Mouse (Mus musculus) olfactory bulb, adult 2 months (tissue): ENCODE data around the gene Sdha. TPM values are rescaled to one million over a fixed set of nuclear protein-coding genes. Genes with fewer than 3 reads are reported as not detected.

Source experiments
- H3K27ac ChIP-seq: fragments of 200-500 bp; 2 replicates; pipeline ENCODE4 v1.5.1; 2012; ENCODE audit warnings: low read depth, low read length; ENCODE audit not compliant: insufficient read depth
- H3K4me1 ChIP-seq: fragments of 200-500 bp; 2 replicates; pipeline ENCODE4 v1.6.1; 2012; ENCODE audit warnings: low read length; ENCODE audit not compliant: control insufficient read depth, insufficient read depth
- H3K4me3 ChIP-seq: fragments of 200-500 bp; 2 replicates; pipeline ENCODE4 v1.5.1; 2012; ENCODE audit warnings: mild to moderate bottlenecking, low read depth, low read length, moderate library complexity; ENCODE audit not compliant: insufficient read depth
- CTCF ChIP-seq: fragments of 200-500 bp; IDR thresholded peaks from 2 replicates; pipeline ENCODE4 v1.5.1; 2012; ENCODE audit warnings: low read depth, mild to moderate bottlenecking, low read length, moderate library complexity; ENCODE audit not compliant: insufficient read depth
- POLR2A ChIP-seq: fragments of 200-500 bp; IDR thresholded peaks from 2 replicates; pipeline ENCODE4 v1.6.1; 2012; ENCODE audit warnings: mild to moderate bottlenecking, low read depth, low read length, moderate library complexity; ENCODE audit not compliant: insufficient read depth
- WGBS: fragments of 180-500 bp; shearing (Covaris S2); methylation state at CpG from one replicate; pipeline ENCODE4 v1.1.7; 2018; 5-methylcytosine and 5-hydroxymethylcytosine counted together
- polyA plus RNA-seq: library from polyadenylated mRNA; stranded (reverse); fragments of >200 nt; gene quantifications from 2 replicates; pipeline ENCODE4 v1.2.4, GENCODE M21; 2012; ENCODE audit warnings: low replicate concordance; ENCODE audit not compliant: missing spikeins, insufficient read depth, insufficient read length

The Sdha gene
- polyA plus RNA-seq, 1 experiment, result 516 TPM

DNA sequence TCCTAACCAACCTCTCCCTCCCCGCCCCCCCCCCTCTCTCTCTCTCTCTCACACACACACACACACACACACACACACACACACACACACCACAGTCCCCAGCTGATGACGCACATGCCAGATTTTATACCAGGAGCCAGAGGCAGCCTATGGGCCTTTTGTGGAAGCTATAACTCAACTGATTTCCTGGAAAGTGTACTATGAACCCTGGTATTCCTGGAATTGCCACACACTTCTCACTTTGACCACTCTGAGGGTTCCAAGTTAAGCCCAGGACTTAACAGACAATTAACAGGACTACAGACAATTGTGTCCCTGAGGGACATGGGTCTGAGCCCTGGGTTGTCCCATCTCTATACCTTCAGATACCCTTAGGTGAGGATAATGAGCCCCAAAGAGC is 67.8 kb downstream of the Sdha start:
- no peak overlapping the region for H3K27ac ChIP-seq
- no peak overlapping the region for H3K4me3 ChIP-seq
- no peak for TF ChIP-seq POLR2A
- TF ChIP-seq CTCF, result no peak
- 95% methylated on average over 1 of the region's 2 CpGs for WGBS
- no peaks in the 10 kb centered on the region for H3K4me1 ChIP-seq

- H3K27ac ChIP-seq, result no peak overlapping the region
- no peaks in the 10 kb centered on the region for H3K4me1 ChIP-seq
- WGBS, result 83% methylated on average over 4 of the region's 4 CpGs
- no peak overlapping the region for H3K4me3 ChIP-seq
- TF ChIP-seq CTCF, result no peak
- no peak for TF ChIP-seq POLR2A
Observed at GRCm38 (mm10) chr13:74275726-74276125, 74.4 kb downstream of the Sdha start.

Other genes starting within 250 kb of the Sdha start
- not detected in 2 replicates for gene Slc9a3, start 228.8 kb downstream of the Sdha start, polyA plus RNA-seq
- not detected in 2 replicates for gene Exoc3, start 141.5 kb downstream of the Sdha start, polyA plus RNA-seq
- gene Ahrr, start 57.9 kb downstream of the Sdha start, polyA plus RNA-seq, result not detected in 2 replicates
- 339 TPM in 1 of 2 replicates, not detected in the other for gene Pdcd6, start 32.7 kb downstream of the Sdha start, polyA plus RNA-seq
- not detected in 2 replicates for gene Ccdc127, start within 50 bp of the Sdha start, polyA plus RNA-seq
- not detected in 2 replicates for gene Lrrc14b, start 13.7 kb upstream of the Sdha start, polyA plus RNA-seq
- not detected in 2 replicates for gene Zfp72, start 40.6 kb upstream of the Sdha start, polyA plus RNA-seq
- not detected in 2 replicates for gene Ftl1-ps1, start 49.4 kb upstream of the Sdha start, polyA plus RNA-seq
- gene Zfp825, start 143.7 kb upstream of the Sdha start, polyA plus RNA-seq, result not detected in 2 replicates